ENCODE assay signal across 10 mouse cellular contexts in the genomic region with DNA sequence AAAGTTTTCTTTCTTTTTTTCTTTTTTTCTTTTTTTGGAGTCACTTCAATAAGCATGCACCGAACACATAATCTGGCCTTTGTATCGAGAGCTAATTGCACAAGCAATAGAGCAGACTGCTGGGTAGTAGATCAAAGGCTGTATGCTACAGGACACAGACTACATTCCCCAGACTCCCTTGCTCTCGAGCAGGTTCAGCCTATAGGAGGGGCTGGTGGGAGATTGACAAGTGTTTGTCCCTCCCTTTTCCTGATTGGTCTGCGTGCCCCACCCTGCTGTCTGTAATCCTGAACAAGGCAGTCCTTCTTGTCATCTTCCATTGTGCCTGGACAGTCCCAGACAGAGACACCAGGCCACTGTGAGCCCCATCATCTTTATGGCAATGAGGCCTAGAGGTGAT.
A peak's percentile ranks its signal among the peaks of the same experiment; 100 is the strongest.
DNase-seq lines count a peak whose midpoint lies in the region; ATAC-seq and TF ChIP-seq lines count a peak whose summit lies in the region.
"Had no signal": no experiment of that assay in that cellular context is flagged by ENCODE, and none has a peak within 500 bp of the region (broad histone marks: within the 10 kb centered on the region; RNA-seq: fewer than 3 reads in every experiment).

No protein-coding gene starts in this region.

- TF ChIP-seq CTCF in liver, adult 2 months (IDR thresholded peaks at IDR 0.05; ENCODE audit: low read depth, low read length), result no peak

- H3K79me2 ChIP-seq in liver, adult 2 months (ENCODE audit: control insufficient read depth, insufficient read depth, low read length), result no peaks in the 10 kb centered on the region

- 12% methylated on average over 4 of the region's 4 CpGs for WGBS in liver, adult 2 months
- WGBS in stomach, embryonic 14.5 days, result 40% methylated on average over 4 of the region's 4 CpGs
- 34% methylated on average over 4 of the region's 4 CpGs for WGBS in heart, embryonic 11.5 days (ENCODE audit: insufficient replicate concordance)

- peak; percentile 51 for DNase-seq in liver, adult 2 months (ENCODE audit: extremely low read depth, low read depth, low spot score)
- DNase-seq in liver, result no peak
- DNase-seq in lung, postnatal 14 days, result peak; percentile 27
- DNase-seq in spleen, adult 12 weeks (ENCODE audit: low spot score), result no peak
- DNase-seq in left cerebral cortex, postnatal 10 days (ENCODE audit: extremely low spot score in 1 of 2, low spot score in 2 of 2), result no peak
- DNase-seq: cerebellum, adult 8-10 months; gastrocnemius, postnatal 36 days had no signal

- H3K27me3 ChIP-seq in liver, adult 2 months (ENCODE audit: control insufficient read depth, insufficient read depth, low read length), result no peaks in the 10 kb centered on the region
- H3K27me3 ChIP-seq in stomach, embryonic 14.5 days (ENCODE audit: control insufficient read depth, insufficient read depth, low read length), result no peaks in the 10 kb centered on the region
- H3K27me3 ChIP-seq in heart, embryonic 11.5 days (ENCODE audit: control insufficient read depth, insufficient read depth, low read length), result no peaks in the 10 kb centered on the region

- intact Hi-C loops in left cerebral cortex, postnatal 10 days (cut with DNase I), result no loop called here

- no peak overlapping the region for H3K9ac ChIP-seq in liver, adult 2 months (ENCODE audit: low read depth, low read length)
- no peak overlapping the region for H3K9ac ChIP-seq in stomach, embryonic 14.5 days (replicated peaks; ENCODE audit: low read depth, low read length)
- no peak overlapping the region for H3K9ac ChIP-seq in heart, embryonic 11.5 days (ENCODE audit: low read depth, low read length)

- H3K36me3 ChIP-seq in liver, adult 2 months (ENCODE audit: control insufficient read depth, insufficient read depth, low read length), result no peaks in the 10 kb centered on the region
- no peaks in the 10 kb centered on the region for H3K36me3 ChIP-seq in stomach, embryonic 14.5 days (ENCODE audit: control insufficient read depth, insufficient read depth, low read length)
- H3K36me3 ChIP-seq in heart, embryonic 11.5 days (ENCODE audit: control insufficient read depth, insufficient read depth, low read length), result no peaks in the 10 kb centered on the region

- H3K9me3 ChIP-seq in stomach, embryonic 14.5 days (ENCODE audit: control insufficient read depth, low read depth, low read length), result no peaks in the 10 kb centered on the region
- H3K9me3 ChIP-seq in heart, embryonic 11.5 days (replicated peaks; ENCODE audit: control insufficient read depth, low read length), result no peaks in the 10 kb centered on the region

- no peaks in the 10 kb centered on the region for H3K4me1 ChIP-seq in liver, adult 2 months (ENCODE audit: control insufficient read depth, insufficient read depth, low read length)
- H3K4me1 ChIP-seq in stomach, embryonic 14.5 days (ENCODE audit: control insufficient read depth, insufficient read depth, low read length), result no peaks in the 10 kb centered on the region
- peaks cover 15% of the 10 kb centered on the region; the same call in 1 of the 2 replicates for H3K4me1 ChIP-seq in heart, embryonic 11.5 days (ENCODE audit: control insufficient read depth, insufficient read depth, low read length)

- no peak overlapping the region for H3K27ac ChIP-seq in liver, adult 2 months (replicated peaks; ENCODE audit: insufficient read depth, low read depth, low read length)
- no peak overlapping the region for H3K27ac ChIP-seq in stomach, embryonic 14.5 days (ENCODE audit: low read length)
- H3K27ac ChIP-seq in heart, embryonic 11.5 days (ENCODE audit: low read depth, low read length), result no peak overlapping the region

- H3K4me3 ChIP-seq in liver, adult 2 months (ENCODE audit: insufficient read depth, low read depth, low read length), result no peak overlapping the region
- H3K4me3 ChIP-seq in stomach, embryonic 14.5 days (ENCODE audit: low read depth, low read length), result no peak overlapping the region
- no peak overlapping the region for H3K4me3 ChIP-seq in heart, embryonic 11.5 days (ENCODE audit: low read depth, low read length)

- TF ChIP-seq POLR2A in liver, adult 2 months (IDR thresholded peaks at IDR 0.05; ENCODE audit: extremely low read depth, insufficient read depth, low read length), result no peak

- peak; percentile 42 for ATAC-seq in granulocyte monocyte progenitor cell, adult 5-6 weeks (replicated peaks; ENCODE audit: poor library complexity, severe bottlenecking)
- ATAC-seq in stomach, embryonic 14.5 days (ENCODE audit: insufficient number of reproducible peaks, insufficient read depth, low FRiP score, low read depth), result peak; percentile 59; the same call in 1 of the 2 replicates
- no peak for ATAC-seq in heart, embryonic 11.5 days (replicated peaks; ENCODE audit: insufficient number of reproducible peaks, low FRiP score, low TSS enrichment)

- H3K4me2 ChIP-seq in stomach, embryonic 14.5 days (replicated peaks; ENCODE audit: low read depth, low read length), result no peak overlapping the region
- H3K4me2 ChIP-seq in heart, embryonic 11.5 days, result no peak overlapping the region

Comparison
In these comparisons a context has a peak if more than half of its experiments do, and no peak if none do; other contexts are left out.
1. DNase-seq: peak in liver, adult 2 months (single experiment) and lung, postnatal 14 days (single experiment); none in liver (single experiment), spleen, adult 12 weeks (single experiment) and left cerebral cortex, postnatal 10 days (0 of 2).